9 mouse cellular contexts compared by ENCODE assay signal in genomic region chr5:120693931-120694694, GRCm38 (mm10). TPM values are rescaled to one million over a fixed set of nuclear protein-coding genes. Genes with fewer than 3 reads are reported as not detected.
DNase-seq lines count a peak whose midpoint lies in the region; ATAC-seq and TF ChIP-seq lines count a peak whose summit lies in the region.
"Had no signal": no experiment of that assay in that cellular context is flagged by ENCODE, and none has a peak within 500 bp of the region (broad histone marks: within the 10 kb centered on the region; RNA-seq: fewer than 3 reads in every experiment).

No protein-coding gene starts in this region.

- 26% methylated on average over 38 of the region's 38 CpGs for WGBS in kidney, postnatal 0 days
- WGBS in embryonic facial prominence, embryonic 11.5 days: 12% methylated on average over 36 of the region's 38 CpGs
- WGBS in limb, embryonic 13.5 days: 12% methylated on average over 38 of the region's 38 CpGs

- no peak overlapping the region for H3K27ac ChIP-seq in kidney, postnatal 0 days
- no peak overlapping the region for H3K27ac ChIP-seq in ES-Bruce4 (ENCODE audit: insufficient read depth, low read length)
- no peak overlapping the region for H3K27ac ChIP-seq in embryonic facial prominence, embryonic 11.5 days (replicated peaks; ENCODE audit: low read depth, low read length)
- H3K27ac ChIP-seq in limb, embryonic 13.5 days: no peak overlapping the region
- H3K27ac ChIP-seq: liver, embryonic 14.5 days had no signal

- TF ChIP-seq POLR2A in ES-Bruce4 (IDR thresholded peaks at IDR 0.05; ENCODE audit: insufficient read depth, low read length): no peak

- no peaks in the 10 kb centered on the region for H3K4me1 ChIP-seq in kidney, postnatal 0 days (replicated peaks; ENCODE audit: insufficient read depth, low read length)
- H3K4me1 ChIP-seq in ES-Bruce4 (ENCODE audit: control insufficient read depth, insufficient read depth, low read length): peaks cover 14% of the 10 kb centered on the region
- H3K4me1 ChIP-seq in embryonic facial prominence, embryonic 11.5 days (ENCODE audit: control insufficient read depth, insufficient read depth, low read length): peaks cover 4% of the 10 kb centered on the region
- H3K4me1 ChIP-seq in limb, embryonic 13.5 days: peaks cover 35% of the 10 kb centered on the region

- H3K4me3 ChIP-seq in kidney, postnatal 0 days (replicated peaks; ENCODE audit: low read depth, low read length): peak overlapping the region; percentile 9; the same call in 1 of the 2 replicates
- H3K4me3 ChIP-seq in ES-Bruce4 (ENCODE audit: low read depth, low read length): peak overlapping the region; percentile 40
- H3K4me3 ChIP-seq in embryonic facial prominence, embryonic 11.5 days (ENCODE audit: low read depth, low read length): peak overlapping the region; percentile 21
- H3K4me3 ChIP-seq in limb, embryonic 13.5 days: peak overlapping the region; percentile 31

- H3K9ac ChIP-seq in kidney, postnatal 0 days (ENCODE audit: low read depth, low read length): peak overlapping the region; percentile 1; the same call in 1 of the 2 replicates
- peak overlapping the region; percentile 43 for H3K9ac ChIP-seq in ES-Bruce4 (ENCODE audit: low read depth, poor library complexity, severe bottlenecking)
- no peak overlapping the region for H3K9ac ChIP-seq in embryonic facial prominence, embryonic 11.5 days (replicated peaks; ENCODE audit: low read length)
- H3K9ac ChIP-seq in limb, embryonic 13.5 days: peak overlapping the region; percentile 35; the same call in 1 of the 2 replicates
- H3K9ac ChIP-seq: liver, embryonic 14.5 days had no signal

- ATAC-seq in kidney, postnatal 0 days (replicated peaks; ENCODE audit: low FRiP score, low read depth): no peak
- no peak for ATAC-seq in embryonic facial prominence, embryonic 11.5 days (replicated peaks; ENCODE audit: insufficient number of reproducible peaks, low FRiP score, low TSS enrichment, low read depth)
- ATAC-seq in limb, embryonic 13.5 days (ENCODE audit: low FRiP score, low read depth): no peak
- ATAC-seq: inflammation-experienced regulatory T-cells, adult 6 months had no signal

- TF ChIP-seq EP300 in ES-Bruce4 (IDR thresholded peaks at IDR 0.05; ENCODE audit: insufficient read depth, low read depth, low read length): no peak

- no peak for TF ChIP-seq CTCF in kidney, postnatal 0 days (IDR thresholded peaks at IDR 0.05; ENCODE audit: low read depth)
- no peak for TF ChIP-seq CTCF in ES-Bruce4 (IDR thresholded peaks at IDR 0.05; ENCODE audit: low read depth, low read length)

- H3K36me3 ChIP-seq in kidney, postnatal 0 days (ENCODE audit: insufficient read depth, low read length): no peaks in the 10 kb centered on the region
- no peaks in the 10 kb centered on the region for H3K36me3 ChIP-seq in ES-Bruce4 (ENCODE audit: control insufficient read depth, insufficient read depth, low read length, poor library complexity, severe bottlenecking)
- H3K36me3 ChIP-seq in embryonic facial prominence, embryonic 11.5 days (replicated peaks; ENCODE audit: control insufficient read depth, insufficient read depth, low read depth, low read length): no peaks in the 10 kb centered on the region
- peaks cover 3% of the 10 kb centered on the region; the same call in 1 of the 2 replicates for H3K36me3 ChIP-seq in limb, embryonic 13.5 days

- H3K27me3 ChIP-seq in kidney, postnatal 0 days (ENCODE audit: insufficient read depth, low read length): peaks cover 22% of the 10 kb centered on the region
- no peaks in the 10 kb centered on the region for H3K27me3 ChIP-seq in ES-Bruce4 (ENCODE audit: control insufficient read depth, insufficient read depth, low read length, poor library complexity, severe bottlenecking)
- H3K27me3 ChIP-seq in embryonic facial prominence, embryonic 11.5 days (ENCODE audit: control insufficient read depth, insufficient read depth, low read length): peaks cover 48% of the 10 kb centered on the region
- peaks cover 86% of the 10 kb centered on the region for H3K27me3 ChIP-seq in limb, embryonic 13.5 days

- DNase-seq in kidney, postnatal 0 days (ENCODE audit: low spot score): no peak
- no peak for DNase-seq in kidney, postnatal 14 days
- no peak for DNase-seq in embryonic facial prominence, embryonic 11.5 days (ENCODE audit: low spot score)
- no peak for DNase-seq in frontal cortex, postnatal 14 days (ENCODE audit: low spot score in 2 of 2)
- no peak for DNase-seq in layer of hippocampus, postnatal 25 days (ENCODE audit: extremely low spot score in 1 of 2, low spot score in 1 of 2)

- peak overlapping the region; percentile 41 for H3K4me2 ChIP-seq in kidney, postnatal 0 days (ENCODE audit: low read length)
- peak overlapping the region; percentile 38 for H3K4me2 ChIP-seq in embryonic facial prominence, embryonic 11.5 days (ENCODE audit: low read depth, low read length)
- peak overlapping the region; percentile 54 for H3K4me2 ChIP-seq in limb, embryonic 13.5 days (replicated peaks)

- H3K9me3 ChIP-seq in kidney, postnatal 0 days (replicated peaks; ENCODE audit: low read length): no peaks in the 10 kb centered on the region
- H3K9me3 ChIP-seq in ES-Bruce4 (replicated peaks; ENCODE audit: control insufficient read depth, insufficient read depth, low read length, poor library complexity, severe bottlenecking): no peaks in the 10 kb centered on the region
- no peaks in the 10 kb centered on the region for H3K9me3 ChIP-seq in embryonic facial prominence, embryonic 11.5 days (replicated peaks; ENCODE audit: control insufficient read depth, low read length)
- no peaks in the 10 kb centered on the region for H3K9me3 ChIP-seq in limb, embryonic 13.5 days

RNA-seq across cellular contexts. Expression of gene Dtx1, which starts 17.6 kb away (rescaled TPM):
- polyA plus RNA-seq in kidney, postnatal 0 days (2015; fragmentation: Nextera tagmentation; extraction: Ambion mirVana): 3.6 and 5.5 TPM in 2 replicates
- polyA plus RNA-seq in ES-Bruce4 (2011; ENCODE audit: insufficient read depth, insufficient read length, low read depth, missing spikeins): 19.1 and 21.0 TPM in 2 replicates
- polyA plus RNA-seq in embryonic facial prominence, embryonic 11.5 days (2014; fragmentation: Nextera tagmentation; extraction: Ambion mirVana): 3.3 TPM in 2 replicates
- 5.1 and 5.6 TPM in 2 replicates for polyA plus RNA-seq in limb, embryonic 13.5 days (2015; fragmentation: Nextera tagmentation; extraction: Ambion mirVana)
- total RNA-seq in layer of hippocampus, postnatal 25 days (2021): 10 to 100 TPM; 67.2 to 78.5 TPM

RNA-seq across cellular contexts. Expression of gene Rasal1, which starts 45.5 kb away (rescaled TPM):
- 0.36 and 0.39 TPM in 2 replicates for polyA plus RNA-seq in kidney, postnatal 0 days (2015; fragmentation: Nextera tagmentation; extraction: Ambion mirVana)
- polyA plus RNA-seq in ES-Bruce4 (2011; ENCODE audit: insufficient read depth, insufficient read length, low read depth, missing spikeins): 2.0 and 3.5 TPM in 2 replicates
- polyA plus RNA-seq in embryonic facial prominence, embryonic 11.5 days (2014; fragmentation: Nextera tagmentation; extraction: Ambion mirVana): 0.34 TPM in 1 of 2 replicates, not detected in the other
- polyA plus RNA-seq in limb, embryonic 13.5 days (2015; fragmentation: Nextera tagmentation; extraction: Ambion mirVana): 0.70 and 0.78 TPM in 2 replicates
- 100 to 1,000 TPM in 1 of 2 experiments, 10 to 100 TPM in 1; 92.7 to 100 TPM for total RNA-seq in layer of hippocampus, postnatal 25 days (2021)

RNA-seq across cellular contexts. Expression of gene Oas2, which starts 55.5 kb away (rescaled TPM):
- 0.64 and 0.87 TPM in 2 replicates for polyA plus RNA-seq in kidney, postnatal 0 days (2015; fragmentation: Nextera tagmentation; extraction: Ambion mirVana)
- polyA plus RNA-seq in ES-Bruce4 (2011; ENCODE audit: insufficient read depth, insufficient read length, low read depth, missing spikeins): 0.76 and 0.84 TPM in 2 replicates
- 0.17 and 0.43 TPM in 2 replicates for polyA plus RNA-seq in embryonic facial prominence, embryonic 11.5 days (2014; fragmentation: Nextera tagmentation; extraction: Ambion mirVana)
- 0.22 TPM in 2 replicates for polyA plus RNA-seq in limb, embryonic 13.5 days (2015; fragmentation: Nextera tagmentation; extraction: Ambion mirVana)
- total RNA-seq in layer of hippocampus, postnatal 25 days (2021): under 1 TPM in 1 of 2 experiments, not detected in 1; 0.10 TPM
